Mouse (Mus musculus): ENCODE data around the gene Sgk2.
"Not testable (repeated sequence)": the region's sequence is repeated elsewhere in the genome, so short reads cannot be mapped to it uniquely, and the experiment has no call there.

Sgk2 gene

DNA sequence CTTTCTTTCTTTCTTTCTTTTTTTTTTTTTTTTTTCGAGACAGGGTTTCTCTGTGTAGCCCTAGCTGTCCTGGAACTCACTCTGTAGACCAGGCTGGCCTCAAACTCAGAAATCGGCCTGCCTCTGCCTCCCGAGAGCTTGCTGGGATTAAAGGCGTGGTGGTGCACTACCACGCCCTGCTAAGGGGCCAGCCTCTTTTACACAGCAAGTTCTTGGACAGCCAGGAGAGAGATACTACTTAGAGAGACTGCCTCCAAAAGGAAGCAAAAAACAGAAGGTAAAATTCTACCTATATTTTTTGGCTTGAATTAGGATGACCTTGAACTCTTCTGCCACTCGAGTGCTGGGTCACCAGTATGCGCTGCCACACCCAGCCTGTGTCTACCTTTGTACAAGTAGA, 71.9 kb downstream of the Sgk2 start:
- not testable (repeated sequence) for DNase-seq (ENCODE audit: low spot score in 2 of 2)

DNA sequence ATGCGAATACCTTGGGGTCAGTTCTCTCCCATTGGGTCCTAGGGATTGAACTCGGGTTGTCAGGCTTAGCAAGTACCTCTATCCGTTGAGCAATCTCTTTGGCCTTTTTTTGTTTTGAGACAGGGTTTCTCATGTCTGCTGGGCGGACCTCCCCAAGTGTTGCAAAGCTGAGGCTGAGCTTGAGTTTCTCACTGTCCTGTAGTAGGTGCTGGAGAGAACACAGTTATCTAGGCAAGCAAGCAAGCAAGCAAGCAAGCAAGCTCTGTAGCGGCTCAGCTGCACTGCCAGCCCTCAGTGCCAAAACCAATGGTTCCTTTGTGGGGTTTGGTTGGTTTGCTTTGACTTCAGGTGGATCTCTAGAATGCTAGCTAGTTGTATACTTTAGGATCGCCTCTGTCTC, 73.5 kb downstream of the Sgk2 start:
- no peak for DNase-seq (ENCODE audit: low spot score in 2 of 2)

DNA sequence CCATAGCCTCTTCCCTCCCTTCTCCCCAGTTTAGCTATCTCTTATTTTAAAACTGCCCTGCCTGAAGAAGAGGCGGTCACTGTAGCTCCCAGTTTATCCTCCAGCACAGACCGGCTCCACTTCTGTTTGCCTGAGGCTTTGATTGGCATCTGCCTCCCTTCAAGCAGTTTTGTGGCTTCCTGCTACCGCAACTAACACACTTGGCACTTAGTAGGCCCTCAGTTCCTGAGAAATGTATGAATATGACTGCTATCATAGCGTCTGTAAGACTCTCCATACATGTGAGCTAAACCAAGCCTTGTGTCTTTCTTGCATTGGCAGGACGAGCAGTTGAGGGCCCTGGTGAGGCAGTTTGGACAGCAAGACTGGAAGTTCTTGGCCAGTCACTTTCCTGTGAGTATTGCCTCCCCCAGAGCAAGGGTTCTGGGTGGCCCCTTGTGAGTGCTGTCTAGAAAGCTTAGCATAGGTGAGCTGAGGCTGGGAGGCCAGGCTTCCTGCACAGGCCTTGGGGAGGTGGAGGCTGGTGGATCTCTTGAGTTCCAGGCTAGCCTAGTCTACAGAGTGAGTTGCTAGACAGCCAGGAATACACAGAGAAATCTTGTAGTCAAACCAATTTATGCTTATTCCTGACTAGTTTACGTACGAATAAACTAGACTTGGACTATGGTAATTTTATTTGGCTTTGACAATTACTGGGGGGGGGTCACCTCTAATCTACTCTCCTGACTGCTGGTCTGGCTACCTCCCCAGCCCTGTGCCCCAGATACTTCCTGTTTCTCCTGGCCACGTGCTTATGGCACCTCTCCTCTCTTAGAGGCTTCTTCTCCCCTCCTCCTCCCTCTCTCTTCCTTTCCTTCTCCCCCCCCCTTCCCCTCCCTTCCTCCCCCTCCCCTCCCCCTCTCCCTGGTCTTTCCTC, 74.3 kb downstream of the Sgk2 start:
- DNase-seq (ENCODE audit: low spot score in 2 of 2), result no peak

DNA sequence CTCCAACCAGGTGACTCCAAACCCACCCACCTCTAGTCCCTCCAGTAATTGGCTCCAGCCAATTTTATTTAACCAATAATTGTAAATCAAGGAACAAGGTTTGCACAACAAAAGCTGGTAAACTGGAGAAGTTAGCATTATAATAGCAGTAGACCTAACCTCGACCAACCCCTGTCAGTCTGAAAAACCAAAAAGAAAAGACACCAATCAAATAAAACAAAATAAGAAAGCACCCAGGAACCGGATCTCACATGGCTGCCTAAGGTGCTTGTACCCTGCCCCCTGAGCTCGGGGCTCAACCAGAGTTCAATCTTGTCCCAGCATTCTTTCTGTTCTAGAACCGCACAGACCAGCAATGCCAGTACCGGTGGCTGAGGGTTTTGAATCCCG, 75.0 kb downstream of the Sgk2 start:
- no peak for DNase-seq (ENCODE audit: low spot score in 2 of 2)
